Mouse (Mus musculus) left cerebral cortex, adult 9 months (tissue): ENCODE data around the gene Efl1.

Experiments used
- DNase-seq, 2 experiments: peaks; one replicate each; pipeline ENCODE4 v3.0.0; 2022; ENCODE audit warnings: low spot score in 2 of 2

Gene Efl1

DNA sequence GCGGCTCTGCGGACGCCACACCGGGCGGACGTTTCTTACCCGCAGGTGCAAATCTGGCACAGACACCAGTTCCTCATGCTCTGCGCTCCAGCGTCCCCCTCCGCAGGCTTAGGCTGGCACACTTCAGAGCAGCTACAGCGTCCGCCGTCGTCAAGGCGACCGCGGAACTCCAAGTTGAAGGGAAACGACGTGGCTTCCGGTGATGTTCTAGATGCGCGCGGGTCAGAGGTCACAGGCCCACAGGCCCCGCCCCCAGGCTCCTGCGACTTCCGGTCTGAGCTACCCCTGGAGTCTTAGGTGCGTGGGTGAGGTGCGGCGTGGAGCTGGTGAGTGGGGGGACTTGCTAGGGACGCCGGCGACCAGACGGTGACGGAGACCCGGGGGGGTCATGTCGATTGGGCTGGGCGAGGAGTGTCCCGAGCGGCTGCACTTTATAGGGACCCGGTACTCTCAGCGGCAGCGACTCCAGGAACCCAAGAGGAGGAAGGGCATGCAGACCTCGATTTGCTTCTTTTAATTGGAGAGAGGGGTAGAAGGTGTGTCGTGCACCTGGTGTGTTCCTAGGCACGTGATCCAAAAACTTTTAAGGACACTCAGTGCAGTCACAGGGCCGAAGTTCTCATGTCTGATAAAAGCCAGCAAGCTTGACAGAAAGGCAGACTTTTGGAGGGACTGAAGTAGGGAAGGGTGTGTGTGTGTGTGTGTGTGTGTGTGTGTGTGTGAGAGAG lies at the start of gene Efl1, which contains the start of gene Saxo2:
Efl1 (plus strand) TSS at position 262 of the 728 bp plus-strand sequence.
Saxo2 (minus strand) TSS at position 176 of the 728 bp plus-strand sequence.
- DNase-seq, result peak; percentile 89 to 97

- DNase-seq, result no peak
These were observed 46.4 kb upstream of the Efl1 start for GRCm38 (mm10) chr7:82602008-82602407.

- DNase-seq, result no peak
These were observed 43.0 kb upstream of the Efl1 start for GRCm38 (mm10) chr7:82605425-82605824.

DNA sequence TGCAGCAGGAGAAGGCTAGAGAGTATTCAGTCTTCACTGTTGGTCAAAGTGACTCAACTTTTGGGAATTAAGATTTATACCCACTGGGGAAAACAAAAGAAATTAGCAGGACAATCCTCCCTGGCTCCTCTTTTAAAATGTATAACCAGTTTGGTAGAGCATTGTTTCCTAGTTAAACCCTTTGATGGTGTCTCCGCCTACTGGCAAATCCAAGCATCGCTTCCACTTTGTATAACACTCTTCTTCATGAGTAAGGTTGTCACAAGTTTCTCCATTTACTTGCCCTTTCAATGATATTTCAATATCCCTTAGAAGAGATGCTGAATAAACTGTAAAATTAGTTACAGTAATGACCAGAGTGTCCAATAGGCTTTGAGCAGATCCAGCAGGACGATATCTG lies 38.8 kb upstream of the Efl1 start:
- no peak for DNase-seq

- no peak for DNase-seq
These were observed 23.1 kb upstream of the Efl1 start for GRCm38 (mm10) chr7:82625342-82625741.

DNA sequence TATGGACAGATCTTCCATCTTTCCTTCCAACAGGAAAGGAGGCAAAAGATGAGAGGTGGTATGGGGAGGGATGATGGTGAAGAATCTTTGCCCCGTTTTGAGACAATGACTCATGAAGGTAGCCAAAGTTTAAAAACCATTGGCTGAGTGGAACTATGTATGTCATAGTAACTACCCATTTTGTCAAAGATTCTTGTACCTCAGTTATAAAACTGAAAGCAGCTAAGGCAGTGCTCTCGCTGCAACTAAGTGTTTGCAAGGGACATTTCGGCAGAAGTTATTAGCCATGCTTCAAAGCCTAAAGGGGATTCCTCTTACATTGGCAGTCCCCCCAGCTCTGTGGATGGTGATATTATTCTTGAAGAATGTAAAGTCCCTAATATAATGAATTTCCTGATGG lies 1.2 kb upstream of the Efl1 start:
- no peak for DNase-seq

DNA sequence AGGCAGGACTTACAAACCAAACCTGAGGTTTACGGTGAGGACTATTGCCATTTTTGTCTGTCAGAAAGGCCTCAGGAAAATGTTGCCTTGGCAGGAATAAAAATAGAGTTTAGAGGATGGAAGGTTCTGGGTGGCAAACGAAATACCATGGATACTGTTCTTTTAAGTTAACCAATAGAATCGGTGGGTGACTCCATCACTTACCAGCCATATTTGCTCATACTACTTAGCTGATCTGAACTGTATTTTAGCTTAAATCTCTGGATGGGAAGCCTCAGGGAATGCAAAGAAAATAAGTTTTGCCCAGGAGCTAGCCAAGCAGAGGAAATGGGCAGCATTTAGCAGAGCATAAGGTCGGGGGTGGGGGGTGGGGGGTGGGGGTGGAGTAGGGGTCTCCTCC lies 505 bp upstream of the Efl1 start:
- no peak for DNase-seq

DNA sequence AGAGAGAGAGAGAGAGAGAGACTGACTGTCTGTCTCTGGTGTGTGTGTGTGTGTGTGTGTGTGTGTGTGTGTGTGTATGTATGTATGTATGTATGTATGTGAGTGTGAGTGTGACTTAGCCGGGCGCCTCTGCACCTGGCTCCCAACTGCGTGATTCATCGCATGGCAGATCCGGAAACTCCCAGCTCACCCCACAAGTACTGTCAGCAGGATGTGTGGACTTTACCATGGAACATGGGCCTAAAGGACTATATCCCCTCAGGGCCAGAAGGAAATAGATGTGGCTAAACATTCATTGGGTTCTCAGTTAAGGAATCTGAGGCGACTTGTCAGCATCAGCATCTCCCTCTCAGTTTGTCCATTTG lies 649 bp downstream of the Efl1 start:
- DNase-seq, result no peak

- DNase-seq, result no peak
These were observed 16.2 kb downstream of the Efl1 start for GRCm38 (mm10) chr7:82664604-82665003.

DNA sequence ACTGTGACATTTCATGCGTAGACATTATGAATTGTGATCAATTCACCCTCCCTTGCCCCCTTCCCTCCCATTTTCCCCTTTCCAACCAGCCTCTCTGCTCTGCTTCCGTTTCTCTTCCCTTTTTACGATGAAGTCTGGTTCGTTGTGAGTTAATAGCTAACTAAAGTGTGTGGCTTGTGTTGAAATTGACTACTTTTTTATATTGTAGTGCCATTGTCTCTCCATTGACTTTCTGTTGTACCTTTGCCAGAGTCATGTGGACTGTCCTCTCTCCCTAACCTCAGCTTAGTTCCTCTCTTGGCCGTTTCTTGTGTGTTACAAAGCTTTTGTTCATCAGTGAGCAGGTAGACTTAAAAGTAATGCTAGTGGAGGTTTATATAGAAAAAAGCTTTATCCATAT lies 27.6 kb downstream of the Efl1 start:
- DNase-seq, result no peak

DNA sequence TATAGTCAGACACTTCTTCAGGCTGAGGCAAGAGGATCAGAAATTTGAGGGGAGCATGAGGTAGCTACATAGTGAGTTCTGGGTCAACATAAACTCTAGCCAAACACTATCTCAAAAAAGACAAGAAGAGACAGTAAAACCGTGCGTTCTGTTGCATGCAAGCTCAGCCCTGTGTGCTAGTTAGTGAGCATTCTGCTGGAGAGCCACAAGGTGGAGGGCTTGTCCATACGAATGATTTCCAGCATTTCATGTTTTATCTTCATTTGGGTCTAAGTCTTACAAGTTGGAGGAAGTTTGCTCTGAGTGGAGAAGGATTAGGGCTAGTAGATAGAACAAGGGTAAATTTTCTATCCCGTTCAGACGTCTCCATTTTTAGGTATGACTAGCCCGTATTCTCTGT lies 28.4 kb downstream of the Efl1 start:
- DNase-seq, result no peak

DNA sequence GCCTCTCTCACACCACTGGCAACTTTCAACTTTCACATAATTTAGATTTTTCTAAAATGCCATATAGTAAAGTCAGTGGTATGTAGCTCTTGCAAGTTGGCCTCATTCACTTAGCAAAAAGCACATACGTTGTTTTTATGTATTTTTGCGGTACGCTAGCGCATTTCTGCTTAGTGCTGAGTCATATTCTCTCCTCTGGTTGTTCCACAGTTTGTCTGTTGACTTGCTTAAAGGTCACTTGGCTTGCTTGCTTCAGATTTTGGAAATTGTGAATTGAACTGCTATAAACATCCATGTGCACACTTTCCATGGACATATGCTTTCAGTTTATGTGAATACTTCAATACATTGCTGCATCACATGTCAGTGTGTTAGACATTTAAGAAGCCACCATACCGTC lies 31.5 kb downstream of the Efl1 start:
- DNase-seq, result no peak

GRCm38 (mm10) chr7:82688736-82689135 lies 40.3 kb downstream of the Efl1 start:
- peak in 1 of 2 experiments; percentile 26 for DNase-seq

- no peak for DNase-seq
These were observed 42.8 kb downstream of the Efl1 start for GRCm38 (mm10) chr7:82691021-82691738.

DNA sequence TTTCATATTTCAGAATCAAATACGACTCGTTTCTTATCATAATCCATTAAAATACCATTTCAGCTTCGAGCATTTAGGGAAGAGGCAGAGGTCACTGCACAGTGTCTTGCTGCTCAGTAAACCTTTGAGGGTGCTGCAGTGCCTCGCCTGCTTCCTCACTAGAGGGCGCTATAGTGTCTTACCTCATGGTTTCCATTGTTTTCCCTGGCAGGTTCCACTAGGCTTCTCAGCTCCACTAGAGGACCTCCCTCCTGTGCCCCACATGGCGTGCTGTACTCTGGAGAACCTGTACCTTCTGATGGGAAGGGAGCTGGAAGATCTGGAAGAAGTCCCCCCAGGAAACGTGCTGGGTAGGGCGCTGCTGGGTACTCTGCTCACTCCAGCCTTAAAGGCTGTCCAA lies 49.3 kb downstream of the Efl1 start:
- DNase-seq, result no peak

DNA sequence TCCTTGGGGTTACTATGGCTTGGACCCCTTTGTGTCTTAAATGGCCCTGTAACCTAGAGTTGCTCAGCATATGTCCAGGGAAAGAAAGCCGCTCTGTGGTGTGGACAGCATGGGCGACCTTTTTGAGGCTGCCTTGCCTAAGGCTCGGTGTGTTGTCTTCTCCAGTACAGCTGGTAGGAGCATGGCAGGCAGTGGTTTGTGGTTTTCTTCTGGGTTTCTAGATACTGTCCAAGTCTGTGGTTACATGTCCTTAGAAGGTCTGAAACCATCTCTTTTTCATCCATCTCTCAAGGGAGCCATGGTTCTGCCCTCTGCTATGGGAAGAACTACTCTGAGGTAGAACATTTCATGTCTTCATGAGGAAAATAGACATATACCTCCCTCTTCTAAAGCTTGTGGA lies 50.6 kb downstream of the Efl1 start:
- DNase-seq, result no peak

DNA sequence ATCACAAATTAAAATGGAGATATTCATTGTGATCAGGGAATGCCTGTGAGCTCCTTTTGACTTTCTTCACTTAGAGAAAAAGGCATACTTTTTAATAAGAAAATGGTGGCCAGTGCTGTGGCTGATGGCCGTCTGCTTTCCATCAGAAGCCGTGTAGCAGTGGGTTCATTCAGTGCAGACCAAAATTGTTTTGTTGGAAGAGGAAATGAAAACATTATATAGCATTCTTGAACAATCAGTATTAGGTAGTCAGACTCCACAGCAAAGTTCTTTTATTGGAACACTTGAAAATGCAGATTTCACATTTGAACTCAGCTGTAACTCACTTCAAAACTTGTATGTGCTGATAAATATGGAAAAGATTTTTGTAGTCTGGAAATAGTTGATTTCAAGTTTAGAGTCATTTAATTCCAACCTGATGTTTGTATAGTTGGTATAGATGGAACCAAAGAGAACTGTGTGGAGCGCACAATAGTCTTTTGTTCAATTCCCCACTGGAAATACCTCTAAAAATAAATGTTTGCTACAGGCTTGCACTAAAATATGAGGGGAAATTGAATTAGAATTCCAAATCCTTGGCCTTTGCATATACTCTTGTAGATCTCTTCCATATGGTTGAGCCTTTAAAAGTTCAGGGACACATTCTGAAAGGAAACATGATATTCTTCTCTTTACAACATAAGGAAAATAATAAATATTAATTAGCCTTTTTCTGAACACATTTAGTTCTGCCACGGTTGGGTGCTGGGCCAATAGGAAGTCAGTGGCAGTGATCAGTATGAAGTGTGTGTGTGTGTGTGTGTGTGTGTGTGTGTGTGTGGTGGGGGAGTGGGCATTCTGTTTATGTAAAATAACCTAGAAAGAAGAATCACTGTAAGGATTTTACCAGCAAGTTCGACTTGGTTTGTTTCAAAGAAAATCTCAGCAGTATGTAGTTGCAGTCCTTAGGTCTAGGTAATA lies 54.2 kb downstream of the Efl1 start:
- DNase-seq, result no peak

DNA sequence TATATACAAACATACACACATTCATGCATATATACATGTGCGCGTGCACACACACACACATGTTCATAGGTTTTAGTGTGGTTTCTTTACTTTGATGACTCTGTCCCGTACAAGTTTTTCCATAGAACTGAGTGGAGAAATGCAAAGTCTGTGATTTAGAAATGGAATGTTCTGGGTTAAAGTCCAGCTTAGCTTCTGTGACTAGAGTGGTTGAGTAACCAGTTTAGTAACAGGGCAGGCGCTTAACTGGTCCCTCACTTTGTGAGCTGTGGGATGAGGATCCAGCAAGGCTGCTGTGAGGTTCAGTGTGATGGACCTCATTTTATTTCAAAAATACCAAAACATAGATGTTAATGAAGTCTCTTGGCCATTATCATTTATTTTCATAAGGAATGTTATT lies 60.8 kb downstream of the Efl1 start:
- no peak for DNase-seq

DNA sequence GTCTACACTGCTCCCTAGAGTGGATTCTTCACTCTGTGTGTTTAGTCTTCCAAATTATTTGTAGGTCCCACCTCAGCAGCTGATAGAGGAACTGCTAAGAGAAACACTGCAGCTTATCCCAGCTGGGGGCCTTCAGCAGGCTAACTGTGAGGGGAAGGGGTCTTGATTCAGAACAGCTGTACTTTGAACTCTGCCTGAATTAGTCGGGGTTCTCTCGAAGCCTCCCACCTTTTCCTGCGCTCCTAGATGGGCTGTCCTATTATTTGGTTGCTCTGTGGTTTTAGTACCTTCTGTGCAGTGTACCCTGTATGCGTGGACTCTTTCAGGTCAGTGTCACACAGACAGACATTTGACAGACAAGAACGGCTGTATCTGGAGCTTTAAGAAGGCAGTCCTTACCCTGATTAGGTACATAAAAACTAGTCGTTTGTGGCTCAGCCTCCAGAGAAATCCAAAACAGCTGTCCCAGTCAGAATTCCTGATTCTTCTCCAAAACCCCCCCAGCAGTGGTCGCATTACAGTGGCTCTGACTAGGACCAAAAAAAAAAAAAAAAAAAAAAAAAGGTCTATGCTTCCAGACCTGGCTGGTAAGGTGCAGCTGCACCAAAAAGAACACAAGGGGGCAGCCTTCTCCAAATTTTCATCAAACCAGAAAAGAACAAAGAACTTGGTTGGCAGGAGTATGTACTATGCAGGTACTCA lies 66.9 kb downstream of the Efl1 start:
- peak in 1 of 2 experiments; percentile 63 for DNase-seq

DNA sequence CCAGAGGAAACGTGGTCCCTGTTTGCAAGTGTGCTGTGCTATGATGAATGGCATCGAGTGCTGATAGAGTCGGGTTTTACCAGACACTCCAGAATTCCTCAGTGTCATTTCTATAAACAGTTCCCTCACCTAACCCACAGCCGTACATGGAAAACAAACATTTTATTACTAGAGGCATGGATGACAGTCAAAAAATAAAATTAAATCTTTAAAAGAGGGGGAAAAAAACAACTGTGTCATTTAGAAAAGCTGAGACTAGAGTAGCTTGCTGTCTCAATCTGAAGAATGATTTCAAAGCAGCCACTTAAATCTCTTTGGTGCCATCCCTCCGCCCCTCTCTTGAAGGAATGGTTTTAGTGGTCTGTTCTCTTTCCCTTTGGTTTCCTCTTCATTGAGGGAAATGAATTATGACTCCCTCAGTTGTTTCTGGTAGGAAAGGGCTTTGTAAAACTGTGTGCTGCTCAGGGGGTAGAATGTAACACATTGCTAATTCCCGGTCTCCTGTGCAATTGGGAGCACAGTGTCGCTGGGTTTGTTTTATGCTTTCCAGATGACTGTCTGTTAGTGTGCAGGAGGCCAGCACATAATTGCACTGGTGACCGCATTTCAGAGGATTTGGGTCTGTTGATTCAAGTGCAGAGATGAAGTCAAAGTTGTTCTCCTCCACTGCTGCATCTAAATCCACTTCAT lies 67.6 kb downstream of the Efl1 start:
- no peak for DNase-seq

DNA sequence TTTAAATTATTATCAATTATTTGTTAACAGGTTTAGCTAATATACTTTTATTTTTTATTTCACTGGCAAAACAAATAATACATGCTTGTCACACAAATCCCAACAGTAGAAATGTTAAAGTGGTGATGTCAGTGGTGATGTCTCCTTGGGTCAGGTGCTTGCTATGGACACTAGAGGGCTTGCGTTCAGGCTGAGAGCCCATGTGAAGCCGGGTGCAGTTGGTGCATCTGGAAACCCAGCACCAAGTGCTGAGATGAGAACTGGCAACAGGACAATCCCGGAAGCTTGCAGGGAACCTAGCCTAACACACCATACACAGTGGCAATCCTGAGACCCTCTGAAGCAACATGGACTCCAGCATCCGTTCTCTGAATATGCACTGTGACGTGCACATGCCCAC lies 70.9 kb downstream of the Efl1 start:
- DNase-seq, result no peak
